Mouse (Mus musculus): ENCODE data around the gene Gm3633.
"Not testable (repeated sequence)": the region's sequence is repeated elsewhere in the genome, so short reads cannot be mapped to it uniquely, and the experiment has no call there.

Gene Gm3633

GRCm38 (mm10) chr14:42641817-42642216 lies at the start of gene Gm3633:
Gene Gm3633, minus strand, starts transcription at chr14:42641917.
- not testable (repeated sequence) for DNase-seq (ENCODE audit: inconsistent age in 2 of 2, low spot score in 1 of 2)

- not testable (repeated sequence) for DNase-seq (ENCODE audit: inconsistent age in 2 of 2, low spot score in 1 of 2)
Measured at GRCm38 (mm10) chr14:42655638-42656037, 13.9 kb upstream of the Gm3633 start, which contains the start of gene Gm10378. Gene Gm10378, plus strand, starts transcription at chr14:42655938.

- not testable (repeated sequence) for DNase-seq (ENCODE audit: inconsistent age in 2 of 2, low spot score in 1 of 2)
Measured at GRCm38 (mm10) chr14:42599782-42600181, 41.9 kb downstream of the Gm3633 start, which contains the start of gene Gm17124. Gene Gm17124, minus strand, starts transcription at chr14:42599882.

Data from adrenal gland, adult (tissue).